Mouse (Mus musculus): Measurements from ENCODE around the gene Vmn1r94.
"Not testable (repeated sequence)": the region's sequence is repeated elsewhere in the genome, so short reads cannot be mapped to it uniquely, and the experiment has no call there.

Gene Vmn1r94

GRCm38 (mm10) chr7:20168277-20168676 lies at the start of gene Vmn1r94:
Gene Vmn1r94 (minus strand): TSS chr7:20168377.
- not testable (repeated sequence) for DNase-seq (ENCODE audit: low spot score in 2 of 2)

- not testable (repeated sequence) for DNase-seq (ENCODE audit: low spot score in 2 of 2)
Observed at GRCm38 (mm10) chr7:20205507-20205906, 37.3 kb upstream of the Vmn1r94 start, which contains the start of gene Gm6164. Gene Gm6164 (minus strand): TSS chr7:20205607.

- not testable (repeated sequence) for DNase-seq (ENCODE audit: low spot score in 2 of 2)
Observed at GRCm38 (mm10) chr7:20193410-20193809, 25.2 kb upstream of the Vmn1r94 start, which contains the start of gene Vmn1r95. Gene Vmn1r95 (plus strand): TSS chr7:20193710.

GRCm38 (mm10) chr7:20138988-20139387 lies 29.2 kb downstream of the Vmn1r94 start, which contains the start of gene Vmn1r93:
Gene Vmn1r93 (minus strand): TSS chr7:20139088.
- DNase-seq (ENCODE audit: low spot score in 2 of 2): not testable (repeated sequence)

DNA sequence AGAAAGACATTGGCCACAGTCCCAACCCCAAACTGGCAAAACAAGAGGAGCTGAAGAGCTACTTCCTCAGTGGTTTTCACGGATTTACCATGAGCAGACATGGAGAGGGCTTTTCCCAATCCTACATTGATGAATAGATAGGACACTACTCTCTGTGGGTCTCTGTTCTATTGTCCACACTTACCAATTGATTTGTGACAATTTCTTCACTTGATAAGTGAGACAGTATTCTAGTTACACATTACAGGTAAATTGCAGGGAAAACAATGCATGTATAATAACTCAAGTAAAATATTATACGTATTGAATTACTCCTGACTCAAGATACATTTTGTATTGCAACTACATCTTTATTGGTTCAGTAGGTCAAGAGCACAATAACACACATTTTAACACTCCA lies 45.7 kb downstream of the Vmn1r94 start, which contains the start of gene Gm16442:
Gm16442 (minus strand) TSS at position 101 of the 400 bp plus-strand sequence.
- DNase-seq (ENCODE audit: low spot score in 2 of 2): not testable (repeated sequence)

All from left cerebral cortex, adult 9 months (tissue).